Mouse (Mus musculus) liver, adult 2 months (tissue): Measurements from ENCODE around the gene Egln2. TPM values are rescaled to one million over a fixed set of nuclear protein-coding genes. Genes with fewer than 3 reads are reported as not detected.

Source experiments
- DNase-seq: peaks from one replicate; pipeline ENCODE4 v3.0.0-alpha.2; 2011; ENCODE audit warnings: low read depth, low spot score; ENCODE audit errors: extremely low read depth
- H3K27ac ChIP-seq: fragments of 200-500 bp; replicated peaks from 2 replicates; pipeline ENCODE4 v1.5.1; 2012; ENCODE audit warnings: low read depth, mild to moderate bottlenecking, control low read depth, inconsistent platforms, low read length; ENCODE audit not compliant: insufficient read depth
- H3K27me3 ChIP-seq: fragments of 200-500 bp; 2 replicates; pipeline ENCODE4 v1.6.1; 2012; ENCODE audit warnings: mild to moderate bottlenecking, moderate library complexity, low read length, inconsistent platforms; ENCODE audit not compliant: control insufficient read depth, insufficient read depth
- H3K36me3 ChIP-seq: fragments of 200-500 bp; 2 replicates; pipeline ENCODE4 v1.6.1; 2012; ENCODE audit warnings: low read length, inconsistent platforms; ENCODE audit not compliant: control insufficient read depth, insufficient read depth
- H3K4me1 ChIP-seq: fragments of 200-500 bp; 2 replicates; pipeline ENCODE4 v1.6.1; 2011; ENCODE audit warnings: low read length; ENCODE audit not compliant: control insufficient read depth, insufficient read depth
- H3K4me3 ChIP-seq: fragments of 200-500 bp; 2 replicates; pipeline ENCODE4 v1.5.1; 2011; ENCODE audit warnings: low read depth, mild to moderate bottlenecking, control low read depth, low read length, moderate library complexity; ENCODE audit not compliant: insufficient read depth
- H3K79me2 ChIP-seq: fragments of 200-500 bp; 2 replicates; pipeline ENCODE4 v1.6.1; 2012; ENCODE audit warnings: inconsistent platforms, mild to moderate bottlenecking, low read length, moderate library complexity; ENCODE audit not compliant: control insufficient read depth, insufficient read depth
- H3K9ac ChIP-seq: fragments of 200-500 bp; 2 replicates; pipeline ENCODE4 v1.6.1; 2012; ENCODE audit warnings: low read depth, mild to moderate bottlenecking, control low read depth, inconsistent platforms, low read length
- CTCF ChIP-seq: fragments of 200-500 bp; IDR thresholded peaks from 2 replicates; pipeline ENCODE4 v1.5.1; 2011; ENCODE audit warnings: low read depth, low read length, control low read depth
- POLR2A ChIP-seq: fragments of 200-500 bp; IDR thresholded peaks from 2 replicates; pipeline ENCODE4 v1.6.1; 2011; ENCODE audit warnings: low read length, control low read depth; ENCODE audit not compliant: insufficient read depth; ENCODE audit errors: extremely low read depth
- WGBS: fragments of 180-500 bp; shearing (Covaris S2); methylation state at CpG from one replicate; pipeline ENCODE4 v1.1.7; 2018; 5-methylcytosine and 5-hydroxymethylcytosine counted together
- polyA plus RNA-seq: library from polyadenylated mRNA; depleted of rRNA; stranded (reverse); fragments of >200 nt; gene quantifications from 2 replicates; pipeline ENCODE4 v1.2.3, GENCODE M21; 2012; rRNA removed
- total RNA-seq: library from RNA; depleted of rRNA; stranded (reverse); fragments of >200 nt; gene quantifications from 2 replicates; pipeline ENCODE4 v1.2.3, GENCODE M21; 2014; rRNA removed

Gene Egln2
- 35.4 and 46.6 TPM in 2 replicates for total RNA-seq
- polyA plus RNA-seq: 98.2 and 99.3 TPM in 2 replicates

- H3K36me3 ChIP-seq: no peaks in the 10 kb centered on the region
- DNase-seq: peak; percentile 96
- peak within 1 kb of the TSS; percentile 89 for H3K9ac ChIP-seq
- peak within 1 kb of the TSS; percentile 95 for H3K27ac ChIP-seq
- TF ChIP-seq POLR2A (0 out of 2 replicates have a peak, but pooled peaks have one; percentile 54), CTCF (no peak)
- no peaks in the 10 kb centered on the region for H3K27me3 ChIP-seq
- H3K4me3 ChIP-seq: peak within 1 kb of the TSS; percentile 72
- peaks cover 26% of the 10 kb centered on the region for H3K4me1 ChIP-seq
- peaks cover 4% of the 10 kb centered on the region; the same call in 1 of the 2 replicates for H3K79me2 ChIP-seq
- under 1% methylated on average over 61 of the region's 61 CpGs for WGBS
These were observed at the start of gene Egln2 for GRCm38 (mm10) chr7:27166614-27167474. Egln2 (minus strand) TSS chr7:27166802.

DNA sequence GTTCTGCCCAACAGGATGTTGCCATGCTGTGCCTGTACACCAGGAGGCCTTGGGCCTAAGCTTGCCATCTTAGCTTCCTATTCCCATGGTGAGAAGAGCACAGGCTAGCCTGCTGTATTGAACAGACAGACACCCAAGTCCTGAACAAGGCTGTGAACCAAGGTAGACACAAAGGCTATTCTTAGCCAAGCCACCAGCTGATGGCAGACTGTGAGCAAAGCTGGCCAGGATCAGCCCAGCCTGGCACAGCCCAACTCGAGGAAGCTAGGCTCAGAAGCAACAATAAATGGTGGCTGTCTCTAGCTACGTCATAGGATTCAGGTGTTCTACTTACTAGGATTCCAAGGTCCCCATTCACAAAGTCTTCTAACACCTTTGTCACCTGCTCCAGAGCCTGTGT, 46.0 kb upstream of the Egln2 start:
- 91% methylated on average over 2 of the region's 2 CpGs for WGBS
- no peaks in the 10 kb centered on the region for H3K79me2 ChIP-seq
- no peak overlapping the region for H3K27ac ChIP-seq
- no peak for TF ChIP-seq POLR2A
- no peak for TF ChIP-seq CTCF
- H3K36me3 ChIP-seq: peaks cover 23% of the 10 kb centered on the region
- DNase-seq: no peak
- no peaks in the 10 kb centered on the region for H3K27me3 ChIP-seq
- no peak overlapping the region for H3K4me3 ChIP-seq
- no peak overlapping the region for H3K9ac ChIP-seq
- H3K4me1 ChIP-seq: no peaks in the 10 kb centered on the region

- H3K4me1 ChIP-seq: no peaks in the 10 kb centered on the region
- no peaks in the 10 kb centered on the region for H3K79me2 ChIP-seq
- no peak overlapping the region for H3K9ac ChIP-seq
- peaks cover 16% of the 10 kb centered on the region for H3K36me3 ChIP-seq
- TF ChIP-seq POLR2A (no peak), CTCF (no peak)
- DNase-seq: no peak
- 87% methylated on average over 8 of the region's 8 CpGs for WGBS
- H3K27me3 ChIP-seq: no peaks in the 10 kb centered on the region
- H3K27ac ChIP-seq: no peak overlapping the region
- no peak overlapping the region for H3K4me3 ChIP-seq
These were observed 37.3 kb upstream of the Egln2 start for GRCm38 (mm10) chr7:27203730-27204449.

- peaks cover 13% of the 10 kb centered on the region for H3K36me3 ChIP-seq
- peaks cover 9% of the 10 kb centered on the region; the same call in 1 of the 2 replicates for H3K79me2 ChIP-seq
- TF ChIP-seq POLR2A (no peak), CTCF (no peak)
- DNase-seq: no peak
- no peak overlapping the region for H3K9ac ChIP-seq
- H3K4me3 ChIP-seq: no peak overlapping the region
- H3K27me3 ChIP-seq: no peaks in the 10 kb centered on the region
- H3K27ac ChIP-seq: no peak overlapping the region
- peaks cover 5% of the 10 kb centered on the region for H3K4me1 ChIP-seq
- WGBS: 92% methylated on average over 8 of the region's 8 CpGs
These were observed 32.2 kb upstream of the Egln2 start for GRCm38 (mm10) chr7:27198779-27199178.

DNA sequence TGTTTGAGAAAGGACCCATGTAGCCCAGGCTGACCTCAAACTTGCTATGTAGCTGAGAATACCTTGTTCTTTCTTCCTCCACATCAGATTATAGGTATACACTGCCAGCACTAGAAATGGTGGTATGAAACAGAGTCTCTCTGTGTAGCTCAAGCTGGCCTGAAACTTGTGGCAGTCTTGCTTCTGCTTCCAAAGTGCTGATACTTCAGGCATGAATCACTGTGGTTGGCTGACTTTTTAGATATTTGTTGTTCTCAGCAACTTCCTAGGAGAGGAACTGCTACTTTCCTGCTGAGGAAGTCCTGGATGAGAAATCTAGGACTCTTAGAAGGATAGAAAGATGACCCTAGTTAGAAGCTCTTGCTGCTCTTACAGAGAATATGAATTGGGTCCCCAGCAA, 31.8 kb upstream of the Egln2 start:
- peak; percentile 41 for DNase-seq
- Histone ChIP-seq H3K4me3 (no peak overlapping the region), H3K9ac (no peak overlapping the region), H3K79me2 (peaks cover 13% of the 10 kb centered on the region; the same call in 1 of the 2 replicates), H3K27ac (no peak overlapping the region), H3K27me3 (no peaks in the 10 kb centered on the region), H3K36me3 (peaks cover 13% of the 10 kb centered on the region), H3K4me1 (peaks cover 5% of the 10 kb centered on the region)
- TF ChIP-seq POLR2A (no peak), CTCF (no peak)
